ENCODE assay signal across 16 mouse cellular contexts in genomic region chr14:121298537-121298936, GRCm38 (mm10).
A peak's percentile ranks its signal among the peaks of the same experiment; 100 is the strongest.
DNase-seq lines count a peak whose midpoint lies in the region; ATAC-seq and TF ChIP-seq lines count a peak whose summit lies in the region.
"Had no signal": no experiment of that assay in that cellular context is flagged by ENCODE, and none has a peak within 500 bp of the region (broad histone marks: within the 10 kb centered on the region; RNA-seq: fewer than 3 reads in every experiment).

No protein-coding gene starts in this region.

- no peaks in the 10 kb centered on the region for H3K9me3 ChIP-seq in kidney, postnatal 0 days (replicated peaks; ENCODE audit: low read length)
- H3K9me3 ChIP-seq in liver, embryonic 12.5 days (replicated peaks), result no peaks in the 10 kb centered on the region
- no peaks in the 10 kb centered on the region for H3K9me3 ChIP-seq in stomach, embryonic 16.5 days (replicated peaks; ENCODE audit: control insufficient read depth, low read length)
- H3K9me3 ChIP-seq: embryonic facial prominence, embryonic 13.5 days; forebrain, embryonic 10.5 days; hindbrain, embryonic 12.5 days; limb, embryonic 10.5 days; lung, embryonic 15.5 days; neural tube, embryonic 13.5 days had no signal

- no peak for TF ChIP-seq CTCF in kidney, postnatal 0 days (IDR thresholded peaks at IDR 0.05; ENCODE audit: low read depth)

- H3K4me2 ChIP-seq in kidney, postnatal 0 days (ENCODE audit: low read length), result no peak overlapping the region
- H3K4me2 ChIP-seq in liver, embryonic 12.5 days, result no peak overlapping the region
- no peak overlapping the region for H3K4me2 ChIP-seq in stomach, embryonic 16.5 days (ENCODE audit: low read depth, low read length)
- H3K4me2 ChIP-seq: embryonic facial prominence, embryonic 13.5 days; hindbrain, embryonic 12.5 days; lung, embryonic 15.5 days; neural tube, embryonic 13.5 days had no signal

- H3K27ac ChIP-seq in kidney, postnatal 0 days, result peak overlapping the region; percentile 40; the same call in 1 of the 2 replicates
- H3K27ac ChIP-seq in liver, embryonic 12.5 days, result 0 out of 2 replicates have a peak overlapping the region, but pooled peaks have one; percentile 5
- no peak overlapping the region; the same call in 1 of the 2 replicates for H3K27ac ChIP-seq in stomach, embryonic 16.5 days (ENCODE audit: low read length)
- H3K27ac ChIP-seq: embryonic facial prominence, embryonic 13.5 days; forebrain, embryonic 10.5 days; hindbrain, embryonic 12.5 days; limb, embryonic 10.5 days; lung, embryonic 15.5 days; neural tube, embryonic 13.5 days had no signal

- no peaks in the 10 kb centered on the region; the same call in 1 of the 2 replicates for H3K4me1 ChIP-seq in kidney, postnatal 0 days (replicated peaks; ENCODE audit: insufficient read depth, low read length)
- peaks cover 18% of the 10 kb centered on the region for H3K4me1 ChIP-seq in liver, embryonic 12.5 days
- H3K4me1 ChIP-seq in stomach, embryonic 16.5 days (ENCODE audit: control insufficient read depth, insufficient read depth, low read length), result 0 out of 2 replicates have a peak, but pooled peaks cover 7% of the 10 kb centered on the region
- H3K4me1 ChIP-seq: forebrain, embryonic 10.5 days; hindbrain, embryonic 12.5 days; limb, embryonic 10.5 days; neural tube, embryonic 13.5 days had no signal

- ATAC-seq in kidney, postnatal 0 days (replicated peaks; ENCODE audit: low FRiP score, low read depth), result peak; percentile 89
- peak; percentile 59 for ATAC-seq in liver, embryonic 12.5 days
- ATAC-seq in stomach, embryonic 16.5 days (ENCODE audit: insufficient read depth, low FRiP score), result peak; percentile 78

- peaks cover 24% of the 10 kb centered on the region for H3K36me3 ChIP-seq in kidney, postnatal 0 days (ENCODE audit: insufficient read depth, low read length)
- H3K36me3 ChIP-seq in liver, embryonic 12.5 days, result peaks cover 94% of the 10 kb centered on the region
- peaks cover 3% of the 10 kb centered on the region; the same call in 1 of the 2 replicates for H3K36me3 ChIP-seq in stomach, embryonic 16.5 days (ENCODE audit: control insufficient read depth, insufficient read depth, low read length)

- H3K27me3 ChIP-seq in kidney, postnatal 0 days (ENCODE audit: insufficient read depth, low read length), result no peaks in the 10 kb centered on the region
- H3K27me3 ChIP-seq in liver, embryonic 12.5 days (replicated peaks), result no peaks in the 10 kb centered on the region
- no peaks in the 10 kb centered on the region for H3K27me3 ChIP-seq in stomach, embryonic 16.5 days (ENCODE audit: control insufficient read depth, insufficient read depth, low read length)
- H3K27me3 ChIP-seq: embryonic facial prominence, embryonic 13.5 days; hindbrain, embryonic 12.5 days; lung, embryonic 15.5 days; neural tube, embryonic 13.5 days had no signal

- DNase-seq in kidney, adult 11 months, result peak; percentile 83
- peak; percentile 29 for DNase-seq in kidney, postnatal 0 days (ENCODE audit: low spot score)
- no peak for DNase-seq in cerebellum, adult 18-20 months
- DNase-seq in frontal cortex, postnatal 10 days (ENCODE audit: low spot score in 2 of 2), result no peak
- no peak for DNase-seq in embryo, embryonic 10 days (ENCODE audit: low spot score)
- DNase-seq: cerebellum, adult 2 months; layer of hippocampus, postnatal 36 days; thymus, postnatal 36 days had no signal

- 0 out of 2 replicates have a peak overlapping the region, but pooled peaks have one; percentile 4 for H3K9ac ChIP-seq in kidney, postnatal 0 days (ENCODE audit: low read depth, low read length)
- H3K9ac ChIP-seq in liver, embryonic 12.5 days, result no peak overlapping the region
- H3K9ac ChIP-seq in stomach, embryonic 16.5 days (ENCODE audit: low read length), result no peak overlapping the region
- H3K9ac ChIP-seq: embryonic facial prominence, embryonic 13.5 days; hindbrain, embryonic 12.5 days; lung, embryonic 15.5 days; neural tube, embryonic 13.5 days had no signal

- WGBS in kidney, postnatal 0 days, result 69% methylated on average over 5 of the region's 5 CpGs
- 52% methylated on average over 5 of the region's 5 CpGs for WGBS in liver, embryonic 12.5 days (ENCODE audit: insufficient replicate concordance)
- 66% methylated on average over 5 of the region's 5 CpGs for WGBS in stomach, embryonic 16.5 days

- no peak overlapping the region for H3K4me3 ChIP-seq in kidney, postnatal 0 days (replicated peaks; ENCODE audit: low read depth, low read length)
- H3K4me3 ChIP-seq in liver, embryonic 12.5 days, result no peak overlapping the region
- no peak overlapping the region for H3K4me3 ChIP-seq in stomach, embryonic 16.5 days (replicated peaks; ENCODE audit: low read length)
- H3K4me3 ChIP-seq: embryonic facial prominence, embryonic 13.5 days; forebrain, embryonic 10.5 days; hindbrain, embryonic 12.5 days; limb, embryonic 10.5 days; lung, embryonic 15.5 days; neural tube, embryonic 13.5 days had no signal

Comparison
In these comparisons a context has a peak if more than half of its experiments do, and no peak if none do; other contexts are left out.
1. DNase-seq: peak in kidney, adult 11 months (single experiment) and kidney, postnatal 0 days (single experiment); none in cerebellum, adult 18-20 months (0 of 2), frontal cortex, postnatal 10 days (0 of 2) and embryo, embryonic 10 days (single experiment).
2. Peak in every context shown above with its lines, with median percentiles within 50 percentile points of each other: ATAC-seq.